Mouse (Mus musculus) CH12.LX (cell line): Measurements from ENCODE around the gene Dnajc16. TPM values are rescaled to one million over a fixed set of nuclear protein-coding genes. Genes with fewer than 3 reads are reported as not detected.

Experiments
- DNase-seq: peaks from one replicate; pipeline ENCODE4 v3.0.0-alpha.2; 2013; ENCODE audit errors: extremely low read depth
- H3K27ac ChIP-seq: 2 replicates; pipeline ENCODE4 v1.5.1; 2012; ENCODE audit warnings: low read depth, mild to moderate bottlenecking, control low read depth, moderate library complexity; ENCODE audit not compliant: insufficient read depth
- H3K27me3 ChIP-seq: replicated peaks from 2 replicates; pipeline ENCODE3; 2012; ENCODE audit warnings: inconsistent platforms
- H3K36me3 ChIP-seq, 2 experiments: replicated peaks in 1 of 2; 2 replicates each; pipeline versions ENCODE3 to v1.6.1; 2012; ENCODE audit warnings: inconsistent platforms in 1 of 2, low read length in 1 of 2, mild to moderate bottlenecking in 1 of 2, mixed read lengths in 1 of 2, moderate library complexity in 1 of 2; ENCODE audit not compliant: control insufficient read depth in 1 of 2, insufficient read depth in 1 of 2
- H3K4me1 ChIP-seq, 2 experiments: 2 replicates each; pipeline ENCODE4 v1.6.1; 2012; ENCODE audit warnings: inconsistent platforms in 1 of 2, moderate library complexity in 1 of 2; ENCODE audit not compliant: insufficient read depth in 2 of 2, control insufficient read depth in 1 of 2
- H3K4me2 ChIP-seq: 2 replicates; pipeline ENCODE4 v1.6.1; 2012; ENCODE audit warnings: low read depth, mild to moderate bottlenecking, control low read depth; ENCODE audit not compliant: poor library complexity, insufficient read depth, severe bottlenecking
- H3K4me3 ChIP-seq, 3 experiments: fragments of 150-350 bp in 1 of 3; sonication (generic) in 1 of 3; replicated peaks in 1 of 3; 2 replicates each; pipeline versions ENCODE3 to v1.5.1; 2011 to 2012; ENCODE audit warnings: low read depth in 2 of 3, low read length in 2 of 3, mild to moderate bottlenecking in 2 of 3, moderate library complexity in 2 of 3, control low read depth in 1 of 3, improper control_type of control experiment in 1 of 3, inconsistent platforms in 1 of 3, mixed read lengths in 1 of 3; ENCODE audit not compliant: poor library complexity in 1 of 3
- H3K79me2 ChIP-seq: replicated peaks from 2 replicates; pipeline ENCODE4 v1.6.1; 2012; ENCODE audit warnings: mild to moderate bottlenecking, moderate library complexity; ENCODE audit not compliant: control insufficient read depth, poor library complexity, insufficient read depth, severe bottlenecking; ENCODE audit errors: extremely low read depth
- H3K9ac ChIP-seq: 2 replicates; pipeline ENCODE4 v1.6.1; 2012; ENCODE audit warnings: low read depth, mild to moderate bottlenecking, control low read depth, moderate library complexity; ENCODE audit not compliant: insufficient read depth
- H3K9me3 ChIP-seq: replicated peaks from 2 replicates; pipeline ENCODE3; 2012; ENCODE audit warnings: low read length, inconsistent platforms, mixed read lengths
- CHD2 ChIP-seq: IDR thresholded peaks from 2 replicates; pipeline ENCODE4 v1.6.1; 2011; ENCODE audit warnings: low read length, improper control_type of control experiment
- CTCF ChIP-seq, 2 experiments: IDR thresholded peaks in 1 of 2; conservative IDR thresholded peaks in 1 of 2; 2 replicates each; pipeline ENCODE4 v1.5.1; 2011 to 2012; ENCODE audit warnings: low read depth in 2 of 2, low read length in 2 of 2, improper control_type of control experiment in 1 of 2, inconsistent platforms in 1 of 2, mild to moderate bottlenecking in 1 of 2, moderate library complexity in 1 of 2
- EP300 ChIP-seq: IDR thresholded peaks from 2 replicates; pipeline ENCODE4 v1.6.1; 2011; ENCODE audit warnings: low read length, improper control_type of control experiment
- GABPA ChIP-seq: IDR thresholded peaks from 2 replicates; pipeline ENCODE4 v1.6.1; 2012; ENCODE audit warnings: low read depth, low read length, improper control_type of control experiment, inconsistent platforms; ENCODE audit not compliant: insufficient replicate concordance
- IRF4 ChIP-seq: IDR thresholded peaks from 2 replicates; pipeline ENCODE4 v1.6.1; 2014; ENCODE audit warnings: low read depth, mild to moderate bottlenecking, inconsistent platforms, low read length, improper control_type of control experiment
- JUND ChIP-seq: conservative IDR thresholded peaks from 2 replicates; pipeline ENCODE4 v1.6.1; 2011; ENCODE audit warnings: low read depth, low read length, improper control_type of control experiment
- KAT2A ChIP-seq: IDR thresholded peaks from 2 replicates; pipeline ENCODE4 v1.6.1; 2012; ENCODE audit warnings: low read length, improper control_type of control experiment, inconsistent platforms; ENCODE audit not compliant: insufficient replicate concordance
- MEF2A ChIP-seq: IDR thresholded peaks from 2 replicates; pipeline ENCODE4 v1.6.1; 2014; ENCODE audit warnings: low read depth, mild to moderate bottlenecking, inconsistent platforms, low read length, improper control_type of control experiment, borderline replicate concordance
- MXI1 ChIP-seq: IDR thresholded peaks from 2 replicates; pipeline ENCODE4 v1.6.1; 2011; ENCODE audit warnings: mild to moderate bottlenecking, low read depth, low read length, improper control_type of control experiment
- MYC ChIP-seq: IDR thresholded peaks from 2 replicates; pipeline ENCODE4 v1.6.1; 2011; ENCODE audit warnings: low read depth, mild to moderate bottlenecking, improper control_type of control experiment, low read length
- NELFE ChIP-seq: IDR thresholded peaks from 2 replicates; pipeline ENCODE4 v1.6.1; 2011; ENCODE audit warnings: low read depth, low read length, improper control_type of control experiment
- POLR2A ChIP-seq: IDR thresholded peaks from 2 replicates; pipeline ENCODE4 v1.6.1; 2011; ENCODE audit warnings: low read depth, mild to moderate bottlenecking, improper control_type of control experiment, low read length
- RAD21 ChIP-seq: IDR thresholded peaks from 2 replicates; pipeline ENCODE4 v1.6.1; 2011; ENCODE audit warnings: low read depth, mild to moderate bottlenecking, low read length, improper control_type of control experiment, moderate library complexity
- RCOR1 ChIP-seq: conservative IDR thresholded peaks from 2 replicates; pipeline ENCODE4 v1.6.1; 2012; ENCODE audit warnings: low read depth, mild to moderate bottlenecking, inconsistent platforms, low read length, improper control_type of control experiment
- USF2 ChIP-seq: conservative IDR thresholded peaks from 2 replicates; pipeline ENCODE4 v1.6.1; 2011; ENCODE audit warnings: low read depth, low read length, improper control_type of control experiment
- ZC3H11A ChIP-seq: IDR thresholded peaks from 2 replicates; pipeline ENCODE4 v1.6.1; 2012; ENCODE audit warnings: low read depth, mild to moderate bottlenecking, inconsistent platforms, low read length, improper control_type of control experiment
- ZKSCAN1 ChIP-seq: IDR thresholded peaks from 2 replicates; pipeline ENCODE4 v1.6.1; 2012; ENCODE audit warnings: low read depth, inconsistent platforms, low read length, improper control_type of control experiment, borderline replicate concordance
- dilution Hi-C: fragments of 300-500 bp; cut with MboI; formaldehyde crosslinking; loops from 2 replicates; pipeline ENCODE4 v1.14.3; 2020; ENCODE audit warnings: low sequenced_read_pairs; ENCODE audit not compliant: extremely low pct_unique_long_range_greater_than_20kb, extremely low pct_ligation_motif_present
- in situ Hi-C: fragments of 300-500 bp; cut with MboI; formaldehyde crosslinking; loops from 3 replicates; pipeline ENCODE4 v1.14.3; 2019; ENCODE audit warnings: low sequenced_read_pairs, low pct_ligation_motif_present, low pct_unique_long_range_greater_than_20kb, mixed read lengths
- polyA plus RNA-seq: library from polyadenylated mRNA; unstranded; fragments of >175 nt; gene quantifications from 2 replicates; pipeline ENCODE4 v1.2.1, GENCODE M21; 2012; ENCODE audit warnings: low read depth; ENCODE audit not compliant: insufficient read length
- total RNA-seq, 2 experiments: library from RNA; depleted of rRNA; stranded (reverse); fragments of 300-350 nt in 1 of 2; fragments of >200 nt in 1 of 2; gene quantifications; 2 replicates each; pipeline ENCODE4 v1.2.3; 2012 to 2014

Dnajc16 gene
- total and polyA plus RNA-seq, 3 experiments = 3.1 to 7.4 (median 5.9) TPM

GRCm38 (mm10) chr4:141715027-141715426 is 75.7 kb downstream of the Dnajc16 start:
- Histone ChIP-seq H3K9ac (no peak overlapping the region), H3K4me3 (no peak overlapping the region), H3K4me1 (peaks cover 20 to 76% of the 10 kb centered on the region in 2 experiments), H3K9me3 (peaks cover 1% of the 10 kb centered on the region), H3K4me2 (no peak overlapping the region), H3K36me3 (peaks cover 22 to 71% of the 10 kb centered on the region in 2 experiments), H3K27ac (0 out of 2 replicates have a peak overlapping the region, but pooled peaks have one; percentile 3), H3K27me3 (no peaks in the 10 kb centered on the region), H3K79me2 (peaks cover 52% of the 10 kb centered on the region)
- dilution Hi-C loops = no loop called here
- TF ChIP-seq KAT2A = no peak
- no peak for TF ChIP-seq USF2
- TF ChIP-seq RCOR1 = no peak
- TF ChIP-seq GABPA = no peak
- in situ Hi-C loops = no loop called here
- no peak for DNase-seq

GRCm38 (mm10) chr4:141713598-141714142 is 77.1 kb downstream of the Dnajc16 start:
- Histone ChIP-seq H3K27ac (0 out of 2 replicates have a peak overlapping the region, but pooled peaks have one; percentile 30), H3K4me1 (peaks cover 20 to 64% of the 10 kb centered on the region in 2 experiments), H3K4me3 (no peak overlapping the region), H3K36me3 (peaks cover 32 to 79% of the 10 kb centered on the region in 2 experiments), H3K79me2 (peaks cover 45% of the 10 kb centered on the region), H3K27me3 (no peaks in the 10 kb centered on the region), H3K9me3 (no peaks in the 10 kb centered on the region), H3K9ac (no peak overlapping the region), H3K4me2 (no peak overlapping the region)
- peak; percentile 40 for DNase-seq
- TF ChIP-seq NELFE (no peak), JUND (no peak), CTCF (conservative IDR thresholded peaks at IDR 0.05 in 1 of 2, IDR thresholded peaks at IDR 0.05 in 1 of 2; ENCODE audit: low read depth in 2 of 2, low read length in 2 of 2) (no peak), MXI1 (no peak), IRF4 (no peak), POLR2A (no peak), MEF2A (no peak), ZKSCAN1 (no peak), CHD2 (no peak), EP300 (no peak), MYC (no peak), GABPA (no peak), ZC3H11A (no peak), RAD21 (no peak)
- dilution Hi-C loops = no loop called here
- in situ Hi-C loops = no loop called here
